9 mouse cellular contexts compared by ENCODE assay signal in the genomic region with DNA sequence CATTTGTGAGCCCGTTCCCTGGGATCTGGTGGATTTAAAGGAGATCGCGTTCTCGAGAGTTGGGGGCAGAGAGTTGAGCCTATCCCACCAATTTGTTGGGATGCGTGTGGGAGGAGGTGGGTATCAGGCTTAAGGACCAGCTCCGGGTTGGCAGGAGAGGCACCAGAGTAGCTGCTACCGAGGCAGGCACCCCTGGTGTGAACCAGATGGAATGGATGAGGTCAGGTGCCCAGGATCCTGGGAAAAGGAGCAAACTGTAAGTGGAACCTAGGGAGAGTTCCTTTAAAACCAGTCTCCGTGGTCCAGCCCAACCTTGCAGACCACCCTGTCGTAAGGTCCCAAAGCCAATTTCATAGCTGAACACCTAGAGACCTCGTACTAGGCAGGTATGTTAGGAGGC. TPM values are rescaled to one million over a fixed set of nuclear protein-coding genes. Genes with fewer than 3 reads are reported as not detected.
DNase-seq lines count a peak whose midpoint lies in the region; ATAC-seq and TF ChIP-seq lines count a peak whose summit lies in the region.
"Had no signal": no experiment of that assay in that cellular context is flagged by ENCODE, and none has a peak within 500 bp of the region (broad histone marks: within the 10 kb centered on the region; RNA-seq: fewer than 3 reads in every experiment).

No protein-coding gene starts in this region.

- no peak overlapping the region for H3K27ac ChIP-seq in lung, embryonic 15.5 days
- peak overlapping the region; percentile 88; the same call in 1 of the 2 replicates for H3K27ac ChIP-seq in embryonic facial prominence, embryonic 14.5 days (replicated peaks; ENCODE audit: low read depth, low read length)
- H3K27ac ChIP-seq in intestine, postnatal 0 days (ENCODE audit: low read depth, low read length): no peak overlapping the region
- H3K27ac ChIP-seq in stomach, embryonic 15.5 days: no peak overlapping the region

- H3K4me2 ChIP-seq in lung, embryonic 15.5 days: peak overlapping the region; percentile 67
- peak overlapping the region; percentile 74 for H3K4me2 ChIP-seq in embryonic facial prominence, embryonic 14.5 days (ENCODE audit: low read depth, low read length)
- peak overlapping the region; percentile 55 for H3K4me2 ChIP-seq in intestine, postnatal 0 days (replicated peaks; ENCODE audit: low read depth)
- H3K4me2 ChIP-seq in stomach, embryonic 15.5 days: peak overlapping the region; percentile 60

- H3K27me3 ChIP-seq in lung, embryonic 15.5 days: no peaks in the 10 kb centered on the region; the same call in 1 of the 2 replicates
- no peaks in the 10 kb centered on the region for H3K27me3 ChIP-seq in embryonic facial prominence, embryonic 14.5 days (replicated peaks; ENCODE audit: control insufficient read depth, insufficient read depth, low read length)
- H3K27me3 ChIP-seq in intestine, postnatal 0 days (replicated peaks; ENCODE audit: control insufficient read depth, insufficient read depth, low read length): no peaks in the 10 kb centered on the region
- H3K27me3 ChIP-seq in stomach, embryonic 15.5 days (replicated peaks): no peaks in the 10 kb centered on the region

- peak overlapping the region; percentile 54 for H3K4me3 ChIP-seq in lung, embryonic 15.5 days
- H3K4me3 ChIP-seq in lung, adult 2 months (replicated peaks; ENCODE audit: extremely low read depth, low read depth, low read length): no peak overlapping the region
- H3K4me3 ChIP-seq in embryonic facial prominence, embryonic 14.5 days (ENCODE audit: low read depth, low read length): peak overlapping the region; percentile 67
- 0 out of 2 replicates have a peak overlapping the region, but pooled peaks have one; percentile 35 for H3K4me3 ChIP-seq in intestine, postnatal 0 days (ENCODE audit: low read depth, low read length)
- H3K4me3 ChIP-seq in stomach, embryonic 15.5 days (replicated peaks): peak overlapping the region; percentile 55

- no peak for ATAC-seq in lung, embryonic 15.5 days (ENCODE audit: borderline replicate concordance, extremely low read depth, low FRiP score, low TSS enrichment)
- no peak for ATAC-seq in embryonic facial prominence, embryonic 14.5 days (ENCODE audit: low read depth)
- ATAC-seq in intestine, postnatal 0 days: no peak
- no peak for ATAC-seq in stomach, embryonic 15.5 days (ENCODE audit: insufficient read depth, low FRiP score, low read depth)

- no peak for TF ChIP-seq CTCF in lung, adult 2 months (IDR thresholded peaks at IDR 0.05; ENCODE audit: insufficient read depth, low read length)
- TF ChIP-seq CTCF in intestine, postnatal 0 days (IDR thresholded peaks at IDR 0.05; ENCODE audit: low read depth): no peak

- DNase-seq in lung, adult 2 months: no peak
- DNase-seq in embryonic facial prominence, embryonic 14.5 days (ENCODE audit: low spot score): no peak
- no peak for DNase-seq in urinary bladder, postnatal 4 days (ENCODE audit: low spot score in 2 of 2)
- DNase-seq in gastrocnemius, postnatal 25 days: no peak
- DNase-seq: lung, adult 18-20 months had no signal

- H3K36me3 ChIP-seq in lung, embryonic 15.5 days: no peaks in the 10 kb centered on the region
- H3K36me3 ChIP-seq in embryonic facial prominence, embryonic 14.5 days (ENCODE audit: control insufficient read depth, insufficient read depth, low read length): no peaks in the 10 kb centered on the region
- no peaks in the 10 kb centered on the region for H3K36me3 ChIP-seq in intestine, postnatal 0 days (ENCODE audit: control insufficient read depth, insufficient read depth)
- H3K36me3 ChIP-seq in stomach, embryonic 15.5 days: no peaks in the 10 kb centered on the region

- peak overlapping the region; percentile 43 for H3K9ac ChIP-seq in lung, embryonic 15.5 days
- peak overlapping the region; percentile 83 for H3K9ac ChIP-seq in embryonic facial prominence, embryonic 14.5 days (ENCODE audit: low read depth, low read length)
- H3K9ac ChIP-seq in intestine, postnatal 0 days (ENCODE audit: low read depth, low read length): no peak overlapping the region
- no peak overlapping the region for H3K9ac ChIP-seq in stomach, embryonic 15.5 days

- no peaks in the 10 kb centered on the region for H3K9me3 ChIP-seq in lung, embryonic 15.5 days
- no peaks in the 10 kb centered on the region for H3K9me3 ChIP-seq in embryonic facial prominence, embryonic 14.5 days (ENCODE audit: control insufficient read depth, low read length)
- no peaks in the 10 kb centered on the region for H3K9me3 ChIP-seq in intestine, postnatal 0 days (ENCODE audit: control insufficient read depth)
- H3K9me3 ChIP-seq in stomach, embryonic 15.5 days: no peaks in the 10 kb centered on the region

- TF ChIP-seq POLR2A in lung, adult 2 months (IDR thresholded peaks at IDR 0.05; ENCODE audit: borderline replicate concordance, extremely low read depth, low read depth, low read length): no peak

- 23% methylated on average over 10 of the region's 10 CpGs for WGBS in lung, embryonic 15.5 days
- 37% methylated on average over 10 of the region's 10 CpGs for WGBS in lung, adult 2 months
- WGBS in embryonic facial prominence, embryonic 14.5 days: 19% methylated on average over 10 of the region's 10 CpGs
- 50% methylated on average over 10 of the region's 10 CpGs for WGBS in intestine, postnatal 0 days
- WGBS in stomach, embryonic 15.5 days: 20% methylated on average over 10 of the region's 10 CpGs

- peaks cover 16% of the 10 kb centered on the region for H3K4me1 ChIP-seq in lung, embryonic 15.5 days
- no peaks in the 10 kb centered on the region for H3K4me1 ChIP-seq in lung, adult 2 months (ENCODE audit: control insufficient read depth, insufficient read depth, low read length)
- H3K4me1 ChIP-seq in embryonic facial prominence, embryonic 14.5 days (ENCODE audit: control insufficient read depth, insufficient read depth, low read length): peaks cover 14% of the 10 kb centered on the region
- H3K4me1 ChIP-seq in intestine, postnatal 0 days (replicated peaks; ENCODE audit: control insufficient read depth, insufficient read depth, low read length): peaks cover 16% of the 10 kb centered on the region; the same call in 1 of the 2 replicates
- peaks cover 15% of the 10 kb centered on the region for H3K4me1 ChIP-seq in stomach, embryonic 15.5 days

RNA-seq across cellular contexts. Expression of a gene that starts 1.0 kb away (rescaled TPM):
- 4.0 and 4.2 TPM in 2 replicates for polyA plus RNA-seq in lung, embryonic 15.5 days (2015; fragmentation: Nextera tagmentation; extraction: Ambion mirVana)
- 0.38 and 0.39 TPM in 2 replicates for polyA plus RNA-seq in lung, adult 2 months (2012; rRNA removed)
- 2.4 TPM in 2 replicates for polyA plus RNA-seq in embryonic facial prominence, embryonic 14.5 days (2014; fragmentation: Nextera tagmentation; extraction: Ambion mirVana)
- polyA plus RNA-seq in intestine, postnatal 0 days (2015; fragmentation: Nextera tagmentation; extraction: Ambion mirVana): 0.96 and 1.1 TPM in 2 replicates
- 3.9 and 4.2 TPM in 2 replicates for polyA plus RNA-seq in stomach, embryonic 15.5 days (2015; fragmentation: Nextera tagmentation; extraction: Ambion mirVana)
- 1 to 10 TPM; 1.7 to 1.9 TPM for total RNA-seq in gastrocnemius, postnatal 25 days (2021)
- polyA plus RNA-seq: erythroblast, embryonic 14.5 days had no signal

RNA-seq across cellular contexts. Expression of a gene that starts 19.6 kb away (rescaled TPM):
- 0.48 and 0.65 TPM in 2 replicates for polyA plus RNA-seq in lung, embryonic 15.5 days (2015; fragmentation: Nextera tagmentation; extraction: Ambion mirVana)
- polyA plus RNA-seq in lung, adult 2 months (2012; rRNA removed): 0.34 and 1.0 TPM in 2 replicates
- polyA plus RNA-seq in embryonic facial prominence, embryonic 14.5 days (2014; fragmentation: Nextera tagmentation; extraction: Ambion mirVana): 0.13 and 0.19 TPM in 2 replicates
- polyA plus RNA-seq in intestine, postnatal 0 days (2015; fragmentation: Nextera tagmentation; extraction: Ambion mirVana): 0.04 TPM in 1 of 2 replicates, not detected in the other
- polyA plus RNA-seq in stomach, embryonic 15.5 days (2015; fragmentation: Nextera tagmentation; extraction: Ambion mirVana): 0.27 and 0.34 TPM in 2 replicates
- 100 to 1,000 TPM; 202 to 205 TPM for total RNA-seq in gastrocnemius, postnatal 25 days (2021)
- polyA plus RNA-seq: erythroblast, embryonic 14.5 days had no signal

RNA-seq across cellular contexts. Expression of a gene that starts 39.6 kb away (rescaled TPM):
- 0.35 and 0.76 TPM in 2 replicates for polyA plus RNA-seq in lung, embryonic 15.5 days (2015; fragmentation: Nextera tagmentation; extraction: Ambion mirVana)
- polyA plus RNA-seq in lung, adult 2 months (2012; rRNA removed): 0.69 and 1.3 TPM in 2 replicates
- polyA plus RNA-seq in embryonic facial prominence, embryonic 14.5 days (2014; fragmentation: Nextera tagmentation; extraction: Ambion mirVana): 0.21 and 0.50 TPM in 2 replicates
- polyA plus RNA-seq in intestine, postnatal 0 days (2015; fragmentation: Nextera tagmentation; extraction: Ambion mirVana): 221 and 255 TPM in 2 replicates
- 24.3 and 25.6 TPM in 2 replicates for polyA plus RNA-seq in stomach, embryonic 15.5 days (2015; fragmentation: Nextera tagmentation; extraction: Ambion mirVana)
- under 1 TPM; 0.28 to 0.86 TPM for total RNA-seq in gastrocnemius, postnatal 25 days (2021)
- polyA plus RNA-seq: erythroblast, embryonic 14.5 days had no signal

Comparison
In these comparisons a context has a peak if more than half of its experiments do, and no peak if none do; other contexts are left out.
1. H3K9ac ChIP-seq: peak in lung, embryonic 15.5 days (single experiment) and embryonic facial prominence, embryonic 14.5 days (single experiment); none in intestine, postnatal 0 days (single experiment) and stomach, embryonic 15.5 days (single experiment).
2. RNA of a gene that starts 39.6 kb away (polyA plus RNA-seq): 221 to 255 TPM in intestine, postnatal 0 days and 24.3 to 25.6 TPM in stomach, embryonic 15.5 days; 0.69 to 1.3 TPM in lung, adult 2 months, 0.21 to 0.50 TPM in embryonic facial prominence, embryonic 14.5 days and 0.35 to 0.76 TPM in lung, embryonic 15.5 days; every median in the first group is over 10 times any median in the second.
3. Peak in every context shown above with its lines, with median percentiles within 50 percentile points of each other: H3K4me2 ChIP-seq.